Mouse (Mus musculus) stomach, postnatal 0 days (tissue): ENCODE data around the gene Prkag2.

Experiments
- CTCF ChIP-seq: IDR thresholded peaks from 2 replicates; pipeline ENCODE4 v1.5.1; 2016; ENCODE audit warnings: antibody characterized with exemption, low read depth, mild to moderate bottlenecking, moderate library complexity
- EP300 ChIP-seq: optimal IDR thresholded peaks from 2 replicates; pipeline ENCODE3; 2016; ENCODE audit warnings: antibody characterized with exemption

GRCm38 (mm10) chr5:25088111-25088510 is 12.3 kb downstream of the Prkag2 start:
- TF ChIP-seq EP300 (no peak), CTCF (no peak)
